Comparison of ENCODE assay signal across 8 mouse cellular contexts in genomic region chr1:180945001-180945980, GRCm38 (mm10). TPM values are rescaled to one million over a fixed set of nuclear protein-coding genes. Genes with fewer than 3 reads are reported as not detected.
A peak's percentile ranks its signal among the peaks of the same experiment; 100 is the strongest.
DNase-seq lines count a peak whose midpoint lies in the region; ATAC-seq and TF ChIP-seq lines count a peak whose summit lies in the region.

No protein-coding gene starts in this region.

- H3K4me3 ChIP-seq in hindbrain, embryonic 14.5 days (replicated peaks; ENCODE audit: low read length), result no peak overlapping the region
- peak overlapping the region; percentile 12; the same call in 1 of the 2 replicates for H3K4me3 ChIP-seq in limb, embryonic 12.5 days (replicated peaks)
- H3K4me3 ChIP-seq in midbrain, postnatal 0 days (ENCODE audit: low read depth, low read length), result no peak overlapping the region

- peaks cover 9% of the 10 kb centered on the region; the same call in 1 of the 2 replicates for H3K4me1 ChIP-seq in hindbrain, embryonic 14.5 days (replicated peaks; ENCODE audit: control insufficient read depth, insufficient read depth, low read length)
- peaks cover 42% of the 10 kb centered on the region for H3K4me1 ChIP-seq in limb, embryonic 12.5 days (replicated peaks)
- H3K4me1 ChIP-seq in midbrain, postnatal 0 days (ENCODE audit: insufficient read depth, low read length), result peaks cover 3% of the 10 kb centered on the region; the same call in 1 of the 2 replicates

- TF ChIP-seq CTCF in midbrain, postnatal 0 days (IDR thresholded peaks at IDR 0.05), result no peak

- H3K27me3 ChIP-seq in hindbrain, embryonic 14.5 days (ENCODE audit: control insufficient read depth, insufficient read depth, low read length), result peaks cover 43% of the 10 kb centered on the region
- peaks cover 31% of the 10 kb centered on the region for H3K27me3 ChIP-seq in limb, embryonic 12.5 days
- H3K27me3 ChIP-seq in midbrain, postnatal 0 days (ENCODE audit: insufficient read depth, low read length), result peaks cover 34% of the 10 kb centered on the region

- no peak overlapping the region for H3K27ac ChIP-seq in hindbrain, embryonic 14.5 days
- peak overlapping the region; percentile 93 for H3K27ac ChIP-seq in limb, embryonic 12.5 days
- H3K27ac ChIP-seq in midbrain, postnatal 0 days (ENCODE audit: low read depth, low read length), result no peak overlapping the region

- WGBS in hindbrain, embryonic 14.5 days, result 29% methylated on average over 20 of the region's 20 CpGs
- 26% methylated on average over 20 of the region's 20 CpGs for WGBS in limb, embryonic 12.5 days
- WGBS in midbrain, postnatal 0 days, result 33% methylated on average over 20 of the region's 20 CpGs

- no peaks in the 10 kb centered on the region for H3K36me3 ChIP-seq in hindbrain, embryonic 14.5 days (replicated peaks; ENCODE audit: control insufficient read depth, insufficient read depth)
- H3K36me3 ChIP-seq in limb, embryonic 12.5 days, result peaks cover 23% of the 10 kb centered on the region
- no peaks in the 10 kb centered on the region for H3K36me3 ChIP-seq in midbrain, postnatal 0 days (ENCODE audit: insufficient read depth, low read length)

- peak; percentile 34; the same call in 1 of the 2 replicates for ATAC-seq in hindbrain, embryonic 14.5 days (ENCODE audit: low FRiP score)
- ATAC-seq in limb, embryonic 12.5 days (ENCODE audit: insufficient number of reproducible peaks, insufficient read depth, low FRiP score, low TSS enrichment, low read depth), result peak; percentile 90
- ATAC-seq in midbrain, postnatal 0 days (ENCODE audit: low FRiP score), result no peak

- no peak overlapping the region; the same call in 1 of the 2 replicates for H3K9ac ChIP-seq in hindbrain, embryonic 14.5 days
- H3K9ac ChIP-seq in limb, embryonic 12.5 days (replicated peaks), result 0 out of 2 replicates have a peak overlapping the region, but pooled peaks have one; percentile 14
- no peak overlapping the region for H3K9ac ChIP-seq in midbrain, postnatal 0 days (replicated peaks; ENCODE audit: low read length, poor library complexity, severe bottlenecking)

- H3K9me3 ChIP-seq in hindbrain, embryonic 14.5 days (ENCODE audit: control insufficient read depth, low read length), result no peaks in the 10 kb centered on the region
- H3K9me3 ChIP-seq in limb, embryonic 12.5 days, result no peaks in the 10 kb centered on the region
- no peaks in the 10 kb centered on the region for H3K9me3 ChIP-seq in midbrain, postnatal 0 days (ENCODE audit: low read length)

- peak; percentile 28 to 60 for DNase-seq in layer of hippocampus, adult 18-20 months (ENCODE audit: low spot score in 2 of 2)
- DNase-seq in layer of hippocampus, postnatal 25 days (ENCODE audit: extremely low spot score in 1 of 2, low spot score in 1 of 2), result no peak
- peak; percentile 60 for DNase-seq in c-Kit-negative CD71-positive TER-119-positive erythroid progenitor cells, embryonic 14.5 days (ENCODE audit: low read depth, low spot score)
- DNase-seq in gastrocnemius, adult 18-20 months (ENCODE audit: low spot score), result peak; percentile 71
- no peak for DNase-seq in hindbrain, embryonic 14.5 days (ENCODE audit: low spot score)
- DNase-seq in midbrain, postnatal 0 days (ENCODE audit: low spot score), result peak; percentile 57
- DNase-seq in spleen, adult 18-20 months, result no peak

- H3K4me2 ChIP-seq in hindbrain, embryonic 14.5 days (replicated peaks), result peak overlapping the region; percentile 25
- H3K4me2 ChIP-seq in limb, embryonic 12.5 days, result peak overlapping the region; percentile 53
- H3K4me2 ChIP-seq in midbrain, postnatal 0 days (ENCODE audit: low read depth, low read length, poor library complexity, severe bottlenecking), result no peak overlapping the region

RNA-seq across cellular contexts. Expression of gene Tmem63a, which starts 3.1 kb away (rescaled TPM):
- total RNA-seq in layer of hippocampus, adult 18-20 months (2021), result 10 to 100 TPM; 27.0 to 28.3 TPM
- total RNA-seq in layer of hippocampus, postnatal 25 days (2021), result 10 to 100 TPM; 18.7 to 18.9 TPM
- total RNA-seq in gastrocnemius, adult 18-20 months (2021), result 10 to 100 TPM; 14.5 to 15.6 TPM
- 1.5 and 1.6 TPM in 2 replicates for polyA plus RNA-seq in hindbrain, embryonic 14.5 days (2014; fragmentation: Nextera tagmentation; extraction: Ambion mirVana)
- polyA plus RNA-seq in limb, embryonic 12.5 days (2016; fragmentation: Nextera tagmentation; extraction: Ambion mirVana), result 12.1 and 13.4 TPM in 2 replicates
- total RNA-seq in midbrain, postnatal 0 days (2014; rRNA removed), result 4.8 and 6.4 TPM in 2 replicates
- 1.3 and 1.7 TPM in 2 replicates for polyA plus RNA-seq in midbrain, postnatal 0 days (2015; fragmentation: Nextera tagmentation; extraction: Ambion mirVana)

RNA-seq across cellular contexts. Expression of gene Lefty1, which starts 10.5 kb away (rescaled TPM):
- 10 to 100 TPM in 1 of 2 experiments, 1 to 10 TPM in 1; 8.5 to 15.2 TPM for total RNA-seq in layer of hippocampus, adult 18-20 months (2021)
- total RNA-seq in layer of hippocampus, postnatal 25 days (2021), result 10 to 100 TPM; 11.2 to 12.4 TPM
- under 1 TPM; 0.23 to 0.26 TPM for total RNA-seq in gastrocnemius, adult 18-20 months (2021)
- 0.20 and 0.41 TPM in 2 replicates for polyA plus RNA-seq in hindbrain, embryonic 14.5 days (2014; fragmentation: Nextera tagmentation; extraction: Ambion mirVana)
- 0.36 and 0.76 TPM in 2 replicates for polyA plus RNA-seq in limb, embryonic 12.5 days (2016; fragmentation: Nextera tagmentation; extraction: Ambion mirVana)
- total RNA-seq in midbrain, postnatal 0 days (2014; rRNA removed), result 0.38 TPM in 1 of 2 replicates, not detected in the other
- 0.41 and 0.42 TPM in 2 replicates for polyA plus RNA-seq in midbrain, postnatal 0 days (2015; fragmentation: Nextera tagmentation; extraction: Ambion mirVana)

RNA-seq across cellular contexts. Expression of gene Pycr2, which starts 41.2 kb away (rescaled TPM):
- total RNA-seq in layer of hippocampus, adult 18-20 months (2021), result 10 to 100 TPM; 44.0 to 44.1 TPM
- 10 to 100 TPM; 40.0 to 48.0 TPM for total RNA-seq in layer of hippocampus, postnatal 25 days (2021)
- total RNA-seq in gastrocnemius, adult 18-20 months (2021), result 10 to 100 TPM in 1 of 2 experiments, 1 to 10 TPM in 1; 9.9 to 10.9 TPM
- polyA plus RNA-seq in hindbrain, embryonic 14.5 days (2014; fragmentation: Nextera tagmentation; extraction: Ambion mirVana), result 63.0 and 68.0 TPM in 2 replicates
- 120 and 125 TPM in 2 replicates for polyA plus RNA-seq in limb, embryonic 12.5 days (2016; fragmentation: Nextera tagmentation; extraction: Ambion mirVana)
- 48.5 and 50.5 TPM in 2 replicates for total RNA-seq in midbrain, postnatal 0 days (2014; rRNA removed)
- polyA plus RNA-seq in midbrain, postnatal 0 days (2015; fragmentation: Nextera tagmentation; extraction: Ambion mirVana), result 60.5 and 63.7 TPM in 2 replicates

RNA-seq across cellular contexts. Expression of gene Lefty2, which starts 52.4 kb away (rescaled TPM):
- total RNA-seq in layer of hippocampus, adult 18-20 months (2021), result 1 to 10 TPM; 1.3 to 2.3 TPM
- total RNA-seq in layer of hippocampus, postnatal 25 days (2021), result 1 to 10 TPM; 3.0 to 4.2 TPM
- total RNA-seq in gastrocnemius, adult 18-20 months (2021), result not detected
- polyA plus RNA-seq in hindbrain, embryonic 14.5 days (2014; fragmentation: Nextera tagmentation; extraction: Ambion mirVana), result 1.5 and 3.2 TPM in 2 replicates
- 0.18 TPM in 1 of 2 replicates, not detected in the other for polyA plus RNA-seq in limb, embryonic 12.5 days (2016; fragmentation: Nextera tagmentation; extraction: Ambion mirVana)
- total RNA-seq in midbrain, postnatal 0 days (2014; rRNA removed), result 3.0 and 12.8 TPM in 2 replicates
- 7.7 and 8.6 TPM in 2 replicates for polyA plus RNA-seq in midbrain, postnatal 0 days (2015; fragmentation: Nextera tagmentation; extraction: Ambion mirVana)

Comparison
In these comparisons a context has a peak if more than half of its experiments do, and no peak if none do; other contexts are left out.
1. DNase-seq: peak in layer of hippocampus, adult 18-20 months (2 of 2), c-Kit-negative CD71-positive TER-119-positive erythroid progenitor cells, embryonic 14.5 days (single experiment), gastrocnemius, adult 18-20 months (single experiment) and midbrain, postnatal 0 days (single experiment); none in layer of hippocampus, postnatal 25 days (0 of 2), hindbrain, embryonic 14.5 days (single experiment) and spleen, adult 18-20 months (0 of 2).